Mouse (Mus musculus) brain, embryonic 18.5 days (tissue): Measurements from ENCODE around the gene Zdhhc7.

ENCODE experiments used
- DNase-seq: peaks from one replicate; pipeline ENCODE4 v3.0.0-alpha.2; 2012; ENCODE audit warnings: low read depth, low spot score

Zdhhc7 gene

DNA sequence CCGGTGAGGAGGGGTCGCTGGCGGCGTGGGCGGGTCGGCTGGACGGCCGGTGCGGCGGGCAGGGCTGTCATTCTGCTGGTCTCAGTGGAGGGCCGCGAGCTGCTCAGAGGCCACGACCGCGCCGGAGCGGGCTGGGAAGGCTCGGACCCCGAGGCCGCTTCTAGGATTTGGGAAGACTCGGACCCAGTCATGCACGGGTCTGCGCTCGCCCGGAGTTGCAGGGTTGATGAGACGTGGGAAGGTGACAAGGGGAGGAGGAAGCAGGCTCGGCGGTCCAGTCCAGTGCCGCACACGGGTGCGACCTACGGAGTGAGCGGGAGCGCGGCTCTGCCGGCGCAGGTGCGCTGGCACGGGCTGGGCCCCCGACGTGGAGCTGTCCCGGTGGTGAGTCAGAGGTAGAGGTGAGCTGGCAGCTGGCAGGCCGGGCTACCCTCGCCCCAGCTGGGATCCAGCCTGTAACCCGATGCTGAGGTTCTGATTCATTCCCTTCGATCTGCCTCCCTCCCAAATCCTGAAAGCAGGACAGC lies 13.1 kb upstream of the Zdhhc7 start:
- no peak for DNase-seq

DNA sequence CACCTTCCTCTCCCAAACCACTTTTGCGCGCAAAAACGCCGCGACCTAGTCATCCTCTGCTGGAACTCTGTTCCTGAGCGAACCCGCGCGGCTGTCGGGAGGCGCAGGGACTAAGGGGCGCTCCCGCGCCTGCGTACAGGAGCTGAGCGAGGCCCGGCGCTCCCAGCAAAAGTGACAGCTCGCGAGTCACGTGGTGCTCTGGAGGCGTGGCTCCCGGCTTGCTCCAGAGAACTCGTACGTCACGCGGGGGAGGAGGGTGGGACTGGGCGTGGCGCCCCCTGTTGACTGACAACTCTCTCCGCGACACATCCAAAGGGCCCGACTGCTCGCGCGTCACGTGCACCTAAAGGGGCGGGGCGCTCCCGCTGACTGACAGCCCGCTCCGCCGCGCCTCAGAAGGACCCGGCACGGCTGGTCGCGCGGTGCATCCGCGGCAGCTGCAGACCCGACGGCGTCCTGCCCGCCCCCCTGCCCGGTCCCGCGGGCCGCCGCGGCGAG lies 12.5 kb upstream of the Zdhhc7 start, which contains the start of gene 6430548M08Rik:
Gene 6430548M08Rik, plus strand, starts transcription at position 395 of the 498 bp plus-strand sequence.
- DNase-seq: peak; percentile 99

DNA sequence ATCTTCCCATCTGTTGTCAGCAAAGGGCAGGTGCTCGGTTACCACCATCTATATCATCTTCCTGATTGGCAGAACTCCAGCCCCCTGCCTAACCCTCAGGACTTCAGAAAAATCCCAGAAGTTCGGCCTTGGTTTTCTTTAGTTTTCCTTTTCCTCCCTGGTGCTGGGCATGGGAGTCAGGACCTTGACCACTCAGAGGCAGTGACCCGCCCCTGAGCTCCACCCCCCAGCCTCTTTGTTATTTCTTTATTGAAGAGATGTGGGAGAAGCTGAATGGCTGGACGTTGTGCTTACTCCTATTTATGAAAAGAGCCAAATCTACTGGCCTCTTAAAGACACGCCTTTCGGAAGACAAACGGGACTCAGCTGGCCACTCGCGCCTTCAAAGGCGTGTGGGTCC lies 12.0 kb upstream of the Zdhhc7 start:
- DNase-seq: no peak

DNA sequence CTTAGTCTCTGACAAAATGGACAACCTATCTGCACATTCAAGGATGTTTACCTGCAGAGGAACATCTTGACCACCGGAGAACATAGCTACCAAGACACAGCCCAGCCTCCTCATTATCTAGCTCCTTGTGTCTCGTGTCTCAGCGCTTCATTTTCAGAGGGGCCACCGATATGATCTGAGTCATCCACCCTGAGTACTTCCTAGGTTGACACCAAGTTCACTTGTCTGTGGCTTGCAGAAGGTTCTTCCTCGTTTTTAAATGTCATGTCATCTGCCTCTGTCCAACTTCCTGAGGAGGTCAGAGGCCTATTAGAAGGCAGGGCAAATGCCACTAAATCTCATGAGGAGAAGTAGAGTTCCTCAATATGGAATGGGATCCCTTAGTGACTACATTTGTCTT lies 11.3 kb upstream of the Zdhhc7 start:
- DNase-seq: no peak

DNA sequence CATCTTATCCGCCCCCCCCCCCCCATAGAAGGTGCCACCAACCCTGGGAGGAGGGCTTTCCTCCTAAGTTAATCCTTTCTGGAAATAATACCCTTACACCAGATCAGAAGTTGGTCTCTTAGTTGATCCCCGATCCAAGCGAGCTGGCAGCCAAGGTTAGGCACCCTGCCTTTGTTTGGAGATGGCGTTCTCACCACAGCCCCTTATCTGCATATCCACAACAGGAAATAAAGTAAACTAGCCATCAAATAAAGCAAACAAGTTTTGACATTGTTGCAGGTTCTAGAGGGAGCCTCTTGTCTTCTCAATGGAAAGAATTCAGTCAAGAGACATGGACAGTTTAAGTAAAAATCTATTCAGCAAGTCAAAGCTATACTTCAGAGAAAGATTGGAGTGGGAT lies 10.1 kb upstream of the Zdhhc7 start:
- DNase-seq: no peak

DNA sequence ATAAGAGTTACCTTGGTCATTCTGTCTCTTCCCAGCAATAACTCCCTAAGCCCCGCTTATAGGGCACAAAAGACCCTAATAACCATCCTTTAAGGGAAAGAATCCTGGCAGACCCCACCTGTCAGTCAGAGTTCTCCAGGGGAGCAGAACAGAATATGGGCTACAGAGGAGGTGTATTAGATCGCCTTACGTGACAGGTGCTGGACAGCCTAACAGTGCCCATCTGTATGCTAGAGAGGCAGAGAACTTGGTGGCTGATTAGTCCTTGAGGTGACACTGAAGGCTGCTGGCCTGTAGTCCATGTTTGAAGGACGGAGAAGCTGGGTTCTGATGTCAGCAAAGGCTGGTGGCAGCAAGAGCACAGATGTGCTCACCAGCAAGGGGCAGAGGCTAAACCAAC lies 9.7 kb upstream of the Zdhhc7 start:
- DNase-seq: no peak

DNA sequence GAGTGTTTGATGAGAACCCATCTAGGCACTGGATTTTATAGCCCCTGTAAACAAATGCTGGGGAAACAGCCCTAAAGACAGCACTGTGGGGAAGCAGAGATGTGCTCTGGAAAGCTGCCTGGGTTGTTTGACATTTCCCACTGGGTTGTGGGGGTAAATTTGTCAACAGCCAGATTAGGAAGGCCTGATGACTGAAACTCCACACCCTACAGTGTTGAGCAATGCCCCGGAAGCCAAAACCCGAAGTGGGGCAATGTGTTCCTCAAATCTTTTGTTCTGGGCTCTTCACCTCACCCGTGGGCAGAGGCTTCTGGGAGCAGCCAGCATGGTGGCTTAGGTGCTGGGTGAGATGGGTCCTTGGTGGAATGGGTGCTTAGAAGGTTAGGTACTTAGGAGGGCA lies 7.9 kb upstream of the Zdhhc7 start:
- no peak for DNase-seq

DNA sequence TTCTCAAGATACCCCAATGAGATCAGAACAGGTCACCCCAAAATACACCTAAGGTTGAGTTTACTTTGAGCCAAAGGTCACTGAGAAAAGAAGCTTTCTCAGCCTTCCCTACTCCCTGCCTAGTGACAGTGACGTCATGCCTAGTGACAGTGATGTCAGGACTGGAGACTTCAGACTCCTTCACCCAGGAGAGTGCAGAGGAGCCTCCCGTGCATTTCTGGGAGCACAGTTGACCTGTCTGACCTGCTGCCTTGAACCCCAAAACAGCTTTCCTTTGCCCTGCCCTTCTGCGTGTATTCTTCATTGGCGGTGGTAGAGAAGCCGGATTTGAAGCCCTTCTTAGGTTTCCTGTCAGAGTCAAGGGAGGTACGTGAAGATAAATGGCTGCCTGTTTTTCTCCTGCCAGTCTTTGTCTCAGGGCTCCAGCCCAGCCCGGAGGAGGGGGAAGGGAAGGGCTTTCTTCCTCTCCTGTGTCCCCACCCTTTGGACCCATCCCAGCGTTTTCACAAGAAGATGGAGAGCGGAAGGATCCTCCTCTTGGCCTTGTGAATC lies 3.5 kb upstream of the Zdhhc7 start:
- DNase-seq: no peak

DNA sequence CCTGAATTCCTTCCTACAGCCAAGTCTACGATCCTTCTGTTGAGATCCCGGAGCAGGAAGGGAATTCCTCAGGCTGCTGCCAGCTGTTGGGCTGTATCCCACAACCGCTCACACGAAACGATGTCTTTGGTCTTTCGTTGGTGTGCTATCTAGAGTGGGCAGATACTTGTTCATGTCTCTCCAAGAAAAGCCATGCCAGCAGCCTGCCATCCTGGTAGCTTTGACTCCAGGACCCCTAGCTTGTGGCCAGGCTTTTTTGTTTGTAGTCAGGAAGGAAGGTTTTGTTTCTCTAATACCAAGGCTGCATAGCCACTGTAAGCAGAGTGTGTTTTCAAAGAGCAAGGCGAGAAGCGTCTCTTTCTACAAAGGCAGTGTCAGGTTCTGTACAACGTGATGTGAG lies 2.6 kb upstream of the Zdhhc7 start:
- DNase-seq: no peak

DNA sequence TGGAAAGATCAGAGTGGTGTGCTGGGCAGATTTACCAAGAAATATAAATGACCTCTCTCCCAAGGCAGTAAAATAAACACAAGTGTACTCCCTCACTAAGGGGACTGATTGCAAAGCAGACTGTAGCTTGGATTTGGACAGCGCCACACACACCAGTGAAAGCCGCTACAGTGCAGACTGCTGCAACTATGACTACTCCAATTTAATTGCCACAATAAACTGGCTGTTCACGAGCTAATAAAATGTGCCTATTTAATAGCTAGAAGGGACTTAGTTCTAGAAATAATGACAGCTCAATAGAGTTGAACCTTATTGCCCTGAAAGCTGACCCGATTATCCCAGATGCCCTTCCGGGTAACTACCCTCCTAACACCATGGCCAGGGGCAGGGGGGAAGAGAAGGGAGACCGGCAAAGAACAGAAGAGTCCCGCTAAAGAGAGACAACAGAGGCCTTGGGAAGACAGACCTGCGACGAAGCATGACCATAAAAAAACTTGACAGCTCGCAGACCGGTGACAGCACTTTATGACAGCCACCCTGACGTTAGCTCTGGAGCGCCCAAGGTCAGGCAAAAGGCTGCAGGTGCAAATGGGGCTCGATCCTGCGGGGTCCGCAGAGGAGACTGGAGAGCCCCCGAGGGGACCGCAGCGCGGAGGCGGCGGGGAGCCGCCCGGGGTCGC lies 754 bp downstream of the Zdhhc7 start:
- DNase-seq: no peak

DNA sequence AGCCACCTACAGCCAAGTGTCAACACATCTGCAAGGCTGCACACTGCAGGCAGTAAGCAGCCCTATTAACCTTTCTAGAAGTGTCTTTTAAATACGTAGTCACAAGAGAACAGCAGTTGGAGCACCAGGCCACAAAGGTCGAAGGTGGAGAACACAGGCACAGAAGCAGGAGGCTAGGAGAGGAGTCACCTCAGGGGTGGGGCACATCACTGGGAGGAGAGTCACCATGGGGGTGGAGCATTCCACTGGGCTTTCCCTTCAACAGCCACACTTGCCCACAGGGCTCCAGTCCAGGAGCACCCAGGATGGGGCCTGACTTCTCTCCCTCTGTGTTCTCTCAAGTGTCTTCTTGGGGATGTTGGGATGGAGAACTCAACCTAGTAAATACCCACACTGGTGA lies 4.8 kb downstream of the Zdhhc7 start:
- DNase-seq: no peak

DNA sequence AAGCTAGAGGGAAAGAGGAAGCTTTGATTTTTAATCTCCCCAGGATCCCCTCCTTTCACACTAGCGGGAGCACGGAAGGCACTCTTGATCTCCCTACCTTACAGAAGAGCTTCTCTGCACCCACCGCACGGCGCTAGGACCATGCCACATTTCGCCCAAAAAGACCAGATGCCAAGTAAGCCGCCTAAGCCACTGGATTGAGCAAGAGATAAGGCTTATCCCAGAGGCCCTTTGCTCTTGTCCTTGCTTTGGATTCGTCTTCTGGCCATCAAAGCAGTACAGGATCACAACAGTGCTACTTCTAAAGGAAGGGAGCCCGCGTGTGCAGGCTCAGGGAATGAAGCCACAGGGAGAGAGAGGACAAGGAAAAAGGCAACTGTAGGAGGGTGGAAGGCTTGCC lies 6.5 kb downstream of the Zdhhc7 start:
- no peak for DNase-seq

DNA sequence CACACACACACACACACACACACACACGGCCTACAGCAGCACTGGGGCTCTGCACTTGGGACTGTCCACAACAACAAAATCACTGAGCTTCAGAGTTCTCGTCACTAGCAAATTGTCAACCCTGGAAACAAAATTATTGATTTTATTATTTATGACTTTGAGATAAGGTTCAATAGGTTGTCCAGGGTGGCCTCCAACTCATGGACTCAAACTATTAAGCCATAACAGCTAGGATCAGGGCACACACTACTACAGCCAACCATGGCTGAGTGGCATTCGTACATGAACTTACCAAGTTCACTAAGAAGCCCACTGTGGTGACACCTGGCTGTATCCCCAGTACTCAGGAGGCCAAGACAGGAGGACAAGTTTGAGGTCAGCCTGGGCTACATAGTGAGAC lies 8.2 kb downstream of the Zdhhc7 start:
- no peak for DNase-seq

DNA sequence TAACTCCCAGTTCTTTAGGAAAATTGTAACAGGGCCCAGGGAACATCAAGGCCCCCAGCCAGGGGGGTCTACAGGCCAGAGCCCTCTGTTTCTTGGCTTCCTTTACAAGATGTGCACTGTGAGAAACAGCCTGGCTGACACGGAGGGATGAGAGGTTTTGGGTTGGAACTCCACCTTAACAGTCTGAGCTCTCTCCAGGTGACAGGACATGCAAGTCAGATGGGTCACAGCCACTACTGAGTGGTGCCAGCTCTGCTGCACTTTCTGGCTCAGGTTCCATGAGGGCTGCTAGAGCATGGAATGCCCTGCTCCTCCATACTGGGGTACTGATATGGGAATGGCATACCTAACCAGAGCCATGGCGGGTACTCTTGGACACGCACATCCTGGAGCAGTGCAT lies 10.2 kb downstream of the Zdhhc7 start:
- no peak for DNase-seq

DNA sequence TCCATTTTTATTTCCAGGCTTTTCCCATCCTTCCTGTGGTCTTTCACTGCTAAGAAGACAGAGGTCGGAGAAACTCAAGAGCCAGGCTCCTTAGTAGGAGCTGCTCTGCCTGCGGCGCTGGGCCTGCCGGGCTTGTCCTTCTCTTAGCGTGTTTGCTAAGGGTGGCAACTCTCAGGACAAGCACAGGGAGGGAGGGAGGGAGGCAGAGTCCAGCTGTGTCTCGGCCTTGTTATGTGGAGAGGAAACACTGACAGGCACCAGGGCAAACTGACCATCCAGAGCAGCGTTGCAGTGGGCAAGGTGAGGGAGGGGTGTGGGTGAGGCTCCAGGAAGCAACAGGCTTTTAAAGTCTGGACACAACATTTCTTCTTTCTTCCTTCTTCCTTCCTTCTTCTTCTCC lies 11.8 kb downstream of the Zdhhc7 start:
- DNase-seq: no peak

DNA sequence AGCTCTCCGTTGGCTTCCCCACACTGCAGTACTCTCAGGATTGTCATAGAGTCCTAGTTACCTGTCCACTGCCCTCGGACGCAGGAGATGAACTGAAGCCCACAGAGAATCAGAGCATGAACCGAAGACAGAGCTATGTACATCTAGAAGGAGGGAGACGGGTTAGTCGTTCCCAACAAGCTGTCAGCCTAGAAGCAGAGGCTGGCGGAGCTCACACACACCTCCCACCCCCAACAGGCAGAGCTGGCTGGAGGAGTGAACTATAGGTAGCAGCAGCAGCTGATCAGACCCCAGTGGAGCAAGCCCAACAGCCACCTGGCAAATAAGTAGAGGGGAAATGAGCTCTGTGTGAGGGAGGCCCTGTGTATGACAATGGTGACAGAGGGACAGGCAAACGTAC lies 16.5 kb downstream of the Zdhhc7 start:
- no peak for DNase-seq

DNA sequence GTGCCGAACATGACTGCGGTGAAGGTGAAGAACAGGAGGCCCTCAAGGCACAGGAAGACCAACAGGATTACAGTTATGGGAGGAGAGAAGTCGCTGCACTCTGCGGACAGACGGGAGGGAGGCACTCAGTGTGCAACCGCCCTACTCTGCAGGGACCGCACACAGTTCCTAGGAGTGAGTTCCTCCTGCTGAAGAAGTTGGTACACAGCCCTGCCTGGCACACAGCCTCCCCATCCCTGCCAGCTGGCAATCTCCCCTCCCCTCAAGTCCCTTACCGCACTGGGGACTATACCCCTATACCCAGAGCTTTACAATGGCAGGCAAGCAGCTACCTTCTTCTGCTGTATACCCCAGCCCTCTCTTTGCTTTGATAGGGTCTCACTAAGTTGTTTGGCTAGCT lies 18.0 kb downstream of the Zdhhc7 start:
- DNase-seq: no peak

DNA sequence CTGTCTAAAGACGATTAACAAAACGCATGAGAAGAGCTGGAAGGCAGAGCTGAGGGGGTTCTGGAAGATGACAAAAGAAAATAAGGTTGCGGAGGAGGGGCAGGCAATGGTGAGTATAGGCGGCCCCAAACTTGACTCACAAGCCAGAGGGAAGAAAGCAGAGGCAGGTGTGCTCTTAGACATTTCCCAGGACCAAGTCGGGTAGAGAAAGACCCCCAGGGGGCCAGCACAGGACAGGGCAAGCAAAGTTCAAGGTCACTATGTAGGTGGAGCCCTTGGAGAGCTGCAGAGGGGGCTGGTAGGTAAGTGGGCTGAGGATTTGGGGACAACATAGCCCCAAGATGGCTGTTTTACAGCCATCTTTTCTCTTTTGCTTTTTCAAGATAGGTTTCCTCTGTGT lies 21.9 kb downstream of the Zdhhc7 start:
- DNase-seq: no peak

DNA sequence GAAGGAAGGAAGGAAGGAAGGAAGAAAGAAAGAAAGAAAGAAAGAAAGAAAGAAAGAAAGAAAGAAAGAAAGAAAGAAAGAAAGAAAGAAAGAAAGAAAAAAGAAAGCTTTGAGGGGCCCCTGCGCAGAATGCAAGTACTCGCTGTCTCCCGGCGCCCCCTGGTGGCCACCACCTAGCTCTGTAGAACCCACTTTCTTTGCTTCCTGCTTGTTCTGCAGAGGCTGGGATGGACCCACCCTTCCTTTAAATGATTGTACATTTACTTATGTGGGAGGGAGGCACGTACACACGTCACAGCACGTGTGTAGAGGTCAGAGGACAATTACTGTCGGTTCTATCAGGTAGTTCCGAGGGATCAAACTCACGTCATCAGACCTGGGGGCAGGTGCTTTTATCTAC lies 23.2 kb downstream of the Zdhhc7 start:
- DNase-seq: peak; percentile 12

DNA sequence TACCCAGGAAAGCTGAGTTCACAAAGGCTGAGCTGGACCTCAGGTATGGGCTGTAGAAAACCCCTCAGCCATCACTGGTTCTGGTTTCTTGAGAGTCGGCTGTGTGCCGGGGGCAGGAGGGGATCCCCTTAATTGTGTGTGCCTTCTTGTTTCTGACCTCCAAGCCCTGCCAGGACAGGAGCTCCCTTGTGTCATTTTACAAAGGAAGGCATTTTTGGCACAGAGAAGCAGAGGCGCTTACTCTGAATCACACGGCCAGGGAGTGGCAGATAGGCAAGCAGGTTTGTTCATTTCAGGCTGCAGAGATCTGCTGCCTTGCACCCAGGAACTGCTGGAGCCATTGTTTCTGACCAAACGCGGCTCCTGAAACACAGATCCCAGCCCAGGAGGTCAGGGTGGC lies 25.9 kb downstream of the Zdhhc7 start:
- no peak for DNase-seq

DNA sequence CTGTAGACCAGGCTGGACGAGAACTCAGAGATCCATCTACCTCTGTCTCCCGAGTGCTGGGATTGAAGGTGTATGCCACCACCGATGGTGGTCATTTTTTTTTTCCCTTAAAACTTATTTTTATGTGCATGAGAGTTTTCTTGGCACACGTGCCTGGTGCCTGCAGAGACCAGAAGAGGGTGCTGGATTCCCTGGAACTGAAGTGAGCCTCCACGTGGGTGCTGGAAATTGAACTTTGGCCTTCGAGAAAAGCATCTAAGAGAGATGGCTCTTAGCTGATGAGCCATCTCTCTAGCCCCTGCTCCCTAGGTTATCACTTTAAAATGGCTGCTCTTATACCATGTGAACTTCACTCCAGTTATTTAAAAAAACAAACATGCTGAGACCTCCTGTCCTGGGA lies 26.8 kb downstream of the Zdhhc7 start:
- no peak for DNase-seq

DNA sequence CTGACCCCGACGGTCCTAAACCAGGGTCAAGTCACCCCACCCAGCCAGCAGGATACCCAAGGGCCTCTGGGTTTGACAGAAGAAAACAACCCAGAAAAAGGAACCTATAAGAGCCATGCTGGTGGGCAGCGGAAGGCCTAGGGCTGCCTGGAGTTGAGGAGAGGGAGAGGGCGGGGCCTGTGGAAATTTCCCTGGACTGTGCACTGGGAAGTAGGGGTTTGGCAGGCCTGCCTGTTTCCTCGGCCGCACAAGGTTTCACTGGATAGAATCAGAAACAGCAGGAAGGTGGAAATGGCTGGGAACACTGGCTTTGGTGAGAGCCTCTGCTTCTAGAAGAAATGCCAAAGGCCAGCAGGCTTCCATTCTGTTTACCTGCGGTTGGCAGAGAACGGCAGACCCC lies 28.5 kb downstream of the Zdhhc7 start:
- no peak for DNase-seq

DNA sequence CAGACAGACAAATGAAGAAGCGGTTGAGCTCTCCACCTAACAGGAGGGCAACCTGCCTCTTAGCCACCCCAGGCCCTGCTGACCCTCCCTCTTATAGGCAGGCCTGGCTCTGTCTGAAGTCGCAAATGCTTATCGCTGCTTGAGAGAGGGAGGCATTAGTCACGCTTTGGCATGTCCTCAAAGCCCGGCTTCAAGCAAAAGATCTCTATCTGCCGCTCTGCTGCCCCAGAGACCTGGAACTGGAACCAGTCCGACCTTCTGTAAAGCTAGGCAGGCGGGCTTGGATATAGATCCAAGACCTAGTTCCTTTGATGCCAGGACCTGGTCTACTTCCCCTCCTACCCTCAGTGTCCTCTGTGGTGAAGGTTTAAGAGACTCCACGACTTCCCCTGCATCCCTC lies 29.0 kb downstream of the Zdhhc7 start:
- no peak for DNase-seq

DNA sequence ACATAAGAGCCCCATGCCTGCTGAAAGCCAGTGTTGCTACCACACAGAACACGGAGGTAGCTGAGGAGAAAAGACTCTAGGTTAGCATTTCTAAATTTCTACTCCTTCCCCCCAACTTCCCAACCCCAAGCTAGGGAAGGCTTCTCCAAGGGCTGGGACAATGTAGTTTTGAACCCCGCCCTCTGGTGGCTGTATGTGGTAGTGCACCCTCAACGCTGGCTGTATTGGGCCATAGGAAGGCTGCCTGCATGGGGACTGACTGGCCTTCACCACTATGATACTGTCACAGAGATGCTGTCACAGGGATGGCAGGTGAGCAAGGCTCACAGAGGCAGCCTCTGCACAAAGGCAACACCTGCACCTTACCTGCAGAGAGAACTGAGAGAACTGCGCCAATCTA lies 29.6 kb downstream of the Zdhhc7 start:
- DNase-seq: peak; percentile 26
